Mouse (Mus musculus) liver, embryonic 16.5 days (tissue): Measurements from ENCODE around the gene Mrpl21. TPM values are rescaled to one million over a fixed set of nuclear protein-coding genes. Genes with fewer than 3 reads are reported as not detected.

Source experiments
- ATAC-seq: fragments of 200-750 bp; cut with Nextera tagmentation; 2 replicates; pipeline ENCODE4 v1.8.0; 2017; ENCODE audit warnings: low read depth, mild to moderate bottlenecking, moderate number of reproducible peaks, moderate library complexity
- H3K27ac ChIP-seq: fragments of 300-500 bp; sonication (generic); 2 replicates; pipeline ENCODE4 v1.5.1; 2014; ENCODE audit warnings: mild to moderate bottlenecking, low read length
- H3K27me3 ChIP-seq: fragments of 300-500 bp; sonication (generic); 2 replicates; pipeline ENCODE4 v1.6.1; 2014; ENCODE audit warnings: low read depth, low read length, mixed read lengths; ENCODE audit not compliant: control insufficient read depth, insufficient read depth
- H3K36me3 ChIP-seq: fragments of 300-500 bp; sonication (generic); 2 replicates; pipeline ENCODE4 v1.6.1; 2014; ENCODE audit warnings: mild to moderate bottlenecking; ENCODE audit not compliant: control insufficient read depth, insufficient read depth
- H3K4me1 ChIP-seq: fragments of 300-500 bp; sonication (generic); 2 replicates; pipeline ENCODE4 v1.6.1; 2014; ENCODE audit warnings: low read depth, low read length, mixed read lengths; ENCODE audit not compliant: control insufficient read depth
- H3K4me2 ChIP-seq: fragments of 300-500 bp; sonication (generic); 2 replicates; pipeline ENCODE4 v1.6.1; 2014; ENCODE audit warnings: low read depth, low read length, mixed read lengths
- H3K4me3 ChIP-seq: fragments of 300-500 bp; sonication (generic); 2 replicates; pipeline ENCODE4 v1.5.1; 2014; ENCODE audit warnings: low read depth, mild to moderate bottlenecking, low read length
- H3K9ac ChIP-seq: fragments of 300-500 bp; sonication (generic); 2 replicates; pipeline ENCODE4 v1.6.1; 2014; ENCODE audit warnings: low read depth, low read length
- H3K9me3 ChIP-seq: fragments of 300-500 bp; sonication (generic); replicated peaks from 2 replicates; pipeline ENCODE4 v1.6.1; 2016; ENCODE audit warnings: low read length; ENCODE audit not compliant: control insufficient read depth
- WGBS: fragments of 180-500 bp; shearing (Covaris S2); extraction: QIAGEN DNeasy Blood & Tissue Kit; methylation state at CpG from one replicate; pipeline ENCODE4 v1.1.7; 2014; ENCODE audit not compliant: insufficient replicate concordance; 5-methylcytosine and 5-hydroxymethylcytosine counted together
- microRNA-seq: library from miRNA; unstranded; fragments of <30 nt; microRNA quantifications from one replicate; pipeline ENCODE4, GENCODE M21; 2016
- polyA plus RNA-seq: library from polyadenylated mRNA; unstranded; fragments of >200 nt; fragmentation: Nextera tagmentation; extraction: Ambion mirVana; gene quantifications from 2 replicates; pipeline ENCODE4 v1.2.1, GENCODE M21; 2015

Mrpl21 gene
- polyA plus RNA-seq, 1 experiment from 2014 or later: 45.4 TPM

GRCm38 (mm10) chr19:3341021-3341420, 58.3 kb downstream of the Mrpl21 start:
- no peaks in the 10 kb centered on the region for H3K36me3 ChIP-seq
- 48% methylated on average over 3 of the region's 3 CpGs for WGBS
- no peaks in the 10 kb centered on the region for H3K27me3 ChIP-seq
- H3K4me3 ChIP-seq: no peak overlapping the region
- no peaks in the 10 kb centered on the region for H3K4me1 ChIP-seq
- no peak for ATAC-seq
- H3K9ac ChIP-seq: no peak overlapping the region
- no peak overlapping the region for H3K27ac ChIP-seq
- no peak overlapping the region for H3K4me2 ChIP-seq
- no peaks in the 10 kb centered on the region for H3K9me3 ChIP-seq

Small RNAs within 50 kb of the gene (microRNA-seq; reads per million reads assigned to microRNA genes)
- not detected for gene Mir6984

Other genes with a start within 250 kb of the Mrpl21 start
- gene Ighmbp2, start 116 bp downstream of the Mrpl21 start, polyA plus RNA-seq: 2.5 and 2.6 TPM in 2 replicates
- gene Cpt1a, start 39.4 kb downstream of the Mrpl21 start, polyA plus RNA-seq: 7.6 and 9.5 TPM in 2 replicates
- 0.21 and 0.29 TPM in 2 replicates for gene Tesmin, start 106.0 kb downstream of the Mrpl21 start, polyA plus RNA-seq
- not detected in 2 replicates for gene Gal, start 131.6 kb downstream of the Mrpl21 start, polyA plus RNA-seq